Mouse (Mus musculus) kidney, adult 11 months (tissue): ENCODE results near the gene Gm20388.

Experiments
- DNase-seq: peaks from one replicate; pipeline ENCODE4 v3.0.0; 2022

Gm20388 gene

GRCm38 (mm10) chr8:122777701-122778100 is 2867.1 kb downstream of the Gm20388 start:
- DNase-seq, result no peak

- no peak for DNase-seq
Measured at GRCm38 (mm10) chr8:122778703-122779239, 2868.1 kb downstream of the Gm20388 start.

GRCm38 (mm10) chr8:122779255-122779654 is 2868.6 kb downstream of the Gm20388 start:
- no peak for DNase-seq

GRCm38 (mm10) chr8:122784756-122785155 is 2874.1 kb downstream of the Gm20388 start:
- no peak for DNase-seq

- peak; percentile 84 for DNase-seq
Measured at GRCm38 (mm10) chr8:122789796-122790195, 2879.2 kb downstream of the Gm20388 start.

- DNase-seq, result no peak
Measured at GRCm38 (mm10) chr8:122793375-122794174, 2882.9 kb downstream of the Gm20388 start.

- no peak for DNase-seq
Measured at GRCm38 (mm10) chr8:122794175-122794454, 2883.5 kb downstream of the Gm20388 start.

- DNase-seq, result no peak
Measured at GRCm38 (mm10) chr8:122803906-122804761, 2893.5 kb downstream of the Gm20388 start.

GRCm38 (mm10) chr8:122805349-122805748 is 2894.7 kb downstream of the Gm20388 start:
- DNase-seq, result peak; percentile 62

GRCm38 (mm10) chr8:122806956-122807538 is 2896.4 kb downstream of the Gm20388 start:
- DNase-seq, result no peak

GRCm38 (mm10) chr8:122807907-122808306 is 2897.3 kb downstream of the Gm20388 start:
- no peak for DNase-seq

GRCm38 (mm10) chr8:122810376-122810775 is 2899.7 kb downstream of the Gm20388 start:
- no peak for DNase-seq

- DNase-seq, result no peak
Measured at GRCm38 (mm10) chr8:122811870-122812494, 2901.3 kb downstream of the Gm20388 start.

- no peak for DNase-seq
Measured at GRCm38 (mm10) chr8:122812610-122813250, 2902.1 kb downstream of the Gm20388 start.

GRCm38 (mm10) chr8:122814608-122815007 is 2904.0 kb downstream of the Gm20388 start:
- DNase-seq, result no peak

GRCm38 (mm10) chr8:122816965-122817364 is 2906.3 kb downstream of the Gm20388 start:
- DNase-seq, result no peak

GRCm38 (mm10) chr8:122817724-122818496 is 2907.3 kb downstream of the Gm20388 start:
- DNase-seq, result no peak

- no peak for DNase-seq
Measured at GRCm38 (mm10) chr8:122819776-122820175, 2909.1 kb downstream of the Gm20388 start.

- DNase-seq, result no peak
Measured at GRCm38 (mm10) chr8:122824571-122824970, 2913.9 kb downstream of the Gm20388 start.

- DNase-seq, result peak; percentile 81
Measured at GRCm38 (mm10) chr8:122824986-122825385, 2914.3 kb downstream of the Gm20388 start.

- no peak for DNase-seq
Measured at GRCm38 (mm10) chr8:122825408-122825807, 2914.8 kb downstream of the Gm20388 start.

GRCm38 (mm10) chr8:122829396-122829795 is 2918.8 kb downstream of the Gm20388 start:
- no peak for DNase-seq
